Mouse (Mus musculus): ENCODE results near the gene Tmem215.

GRCm38 (mm10) chr4:40434388-40434787 is 37.6 kb upstream of the Tmem215 start:
- TF ChIP-seq GATA1 (IDR thresholded peaks at IDR 0.05; ENCODE audit: low read length) (no peak), TAL1 (IDR thresholded peaks at IDR 0.05; ENCODE audit: low read length) (no peak)

Data from erythroblast, embryonic 14.5 days (primary cell).